Mouse (Mus musculus): ENCODE results near the gene 1700001J03Rik. TPM values are rescaled to one million over a fixed set of nuclear protein-coding genes. Genes with fewer than 3 reads are reported as not detected.

1700001J03Rik gene
- total and polyA plus RNA-seq, 3 experiments = 0.18 TPM; not detected in 2

GRCm38 (mm10) chr5:146231655-146231996 lies 46.5 kb upstream of the 1700001J03Rik start:
- peak; percentile 79 for DNase-seq (ENCODE audit: low read depth, low spot score)
- H3K27ac ChIP-seq (ENCODE audit: control insufficient read depth, low read depth, low read length) = peak overlapping the region; percentile 96; the same call in 1 of the 2 replicates
- H3K27me3 ChIP-seq (ENCODE audit: control insufficient read depth in 1 of 2, insufficient read depth in 2 of 2, low read length in 2 of 2) = no peaks in the 10 kb centered on the region
- peak overlapping the region; percentile 64 to 85 for H3K4me3 ChIP-seq (ENCODE audit: control insufficient read depth in 1 of 2, insufficient read depth in 1 of 2, low read depth in 2 of 2, low read length in 2 of 2)
- H3K9ac ChIP-seq (ENCODE audit: control insufficient read depth, low read depth, low read length, poor library complexity, severe bottlenecking) = peak overlapping the region; percentile 85
- no peaks in the 10 kb centered on the region for H3K9me3 ChIP-seq (replicated peaks; ENCODE audit: insufficient read depth, low read length)
- H3K79me2 ChIP-seq (ENCODE audit: control insufficient read depth, insufficient read depth, low read length, poor library complexity) = peaks cover 54% of the 10 kb centered on the region
- peaks cover 11 to 32% of the 10 kb centered on the region in 2 experiments for H3K36me3 ChIP-seq (ENCODE audit: control insufficient read depth in 1 of 2, insufficient read depth in 2 of 2, low read length in 2 of 2)
- TF ChIP-seq UBTF (IDR thresholded peaks at IDR 0.05; ENCODE audit: borderline replicate concordance, insufficient read depth, low read depth, low read length) = 0 out of 2 replicates have a peak, but pooled peaks have one; percentile 73
- TF ChIP-seq CHD2 (IDR thresholded peaks at IDR 0.05; ENCODE audit: low read length) = no peak
- TF ChIP-seq BHLHE40 (IDR thresholded peaks at IDR 0.05; ENCODE audit: borderline replicate concordance, low read depth, low read length) = no peak
- TF ChIP-seq ZC3H11A (IDR thresholded peaks at IDR 0.05; ENCODE audit: low read depth, low read length) = no peak
- peaks cover 14 to 20% of the 10 kb centered on the region in 2 experiments for H3K4me1 ChIP-seq (ENCODE audit: control insufficient read depth in 1 of 2, insufficient read depth in 2 of 2, low read length in 2 of 2)

- Histone ChIP-seq H3K79me2 (ENCODE audit: control insufficient read depth, insufficient read depth, low read length, poor library complexity) (peaks cover 49% of the 10 kb centered on the region), H3K27me3 (ENCODE audit: control insufficient read depth in 1 of 2, insufficient read depth in 2 of 2, low read length in 2 of 2) (no peaks in the 10 kb centered on the region), H3K4me1 (ENCODE audit: control insufficient read depth in 1 of 2, insufficient read depth in 2 of 2, low read length in 2 of 2) (peaks cover 14 to 20% of the 10 kb centered on the region in 2 experiments), H3K36me3 (ENCODE audit: control insufficient read depth in 1 of 2, insufficient read depth in 2 of 2, low read length in 2 of 2) (peaks cover 9 to 27% of the 10 kb centered on the region in 2 experiments), H3K9me3 (replicated peaks; ENCODE audit: insufficient read depth, low read length) (no peaks in the 10 kb centered on the region), H3K27ac (ENCODE audit: control insufficient read depth, low read depth, low read length) (peak within 1 kb of the TSS; percentile 96), H3K9ac (ENCODE audit: control insufficient read depth, low read depth, low read length, poor library complexity, severe bottlenecking) (peak within 1 kb of the TSS; percentile 85), H3K4me3 (ENCODE audit: control insufficient read depth in 1 of 2, insufficient read depth in 1 of 2, low read depth in 2 of 2, low read length in 2 of 2) (peak within 1 kb of the TSS; percentile 64 to 85)
- peak; percentile 99 for DNase-seq (ENCODE audit: low read depth, low spot score)
- TF ChIP-seq CHD2 (IDR thresholded peaks at IDR 0.05; ENCODE audit: low read length) (peak; percentile 11; the same call in 1 of the 2 replicates), MAFK (IDR thresholded peaks at IDR 0.05; ENCODE audit: borderline replicate concordance, low read depth, low read length) (no peak), CHD1 (IDR thresholded peaks at IDR 0.05; ENCODE audit: low read depth, low read length) (no peak), USF1 (IDR thresholded peaks at IDR 0.05; ENCODE audit: low read depth, low read length) (peak; percentile 76), MEF2A (IDR thresholded peaks at IDR 0.05; ENCODE audit: extremely low read depth, insufficient replicate concordance, low read depth, low read length, poor library complexity, severe bottlenecking) (no peak), ZC3H11A (IDR thresholded peaks at IDR 0.05; ENCODE audit: low read depth, low read length) (no peak), KAT2A (conservative IDR thresholded peaks at IDR 0.05; ENCODE audit: low read depth, low read length) (peak; percentile 87), NRF1 (IDR thresholded peaks at IDR 0.05; ENCODE audit: insufficient read depth, low read depth, low read length, poor library complexity, severe bottlenecking) (peak; percentile 32; the same call in 1 of the 2 replicates), JUND (IDR thresholded peaks at IDR 0.05; ENCODE audit: low read depth, low read length) (no peak), TBP (IDR thresholded peaks at IDR 0.05; ENCODE audit: low read depth, low read length) (peak; percentile 78), MXI1 (IDR thresholded peaks at IDR 0.05; ENCODE audit: low read depth, low read length) (peak; percentile 96), POLR2AphosphoS5 (IDR thresholded peaks at IDR 0.05; ENCODE audit: borderline replicate concordance, low read depth, low read length) (0 out of 2 replicates have a peak, but pooled peaks have one; percentile 17), UBTF (IDR thresholded peaks at IDR 0.05; ENCODE audit: borderline replicate concordance, insufficient read depth, low read depth, low read length) (0 out of 2 replicates have a peak, but pooled peaks have one; percentile 18), TCF12 (IDR thresholded peaks at IDR 0.05; ENCODE audit: low read depth, low read length) (peak; percentile 70), E2F4 (IDR thresholded peaks at IDR 0.05; ENCODE audit: borderline replicate concordance, low read depth, low read length) (no peak), GATA1 (IDR thresholded peaks at IDR 0.05; ENCODE audit: low read depth, low read length) (no peak), POLR2A (IDR thresholded peaks at IDR 0.05; ENCODE audit: control insufficient read depth in 1 of 2, insufficient read depth in 1 of 2, low read depth in 1 of 2, low read length in 2 of 2, poor library complexity in 1 of 2) (peak; percentile 95 to 96), MAZ (IDR thresholded peaks at IDR 0.05; ENCODE audit: low read depth, low read length) (peak; percentile 85), RCOR1 (IDR thresholded peaks at IDR 0.05; ENCODE audit: low read depth, low read length) (no peak), MYC (IDR thresholded peaks at IDR 0.05; ENCODE audit: low read depth, low read length) (peak; percentile 98), ZNF384 (IDR thresholded peaks at IDR 0.05; ENCODE audit: low read depth, low read length) (no peak), MYB (IDR thresholded peaks at IDR 0.05; ENCODE audit: low read depth, low read length) (no peak), SMC3 (IDR thresholded peaks at IDR 0.05; ENCODE audit: low read depth, low read length) (no peak), EP300 (IDR thresholded peaks at IDR 0.05; ENCODE audit: low read depth in 1 of 2, low read length in 2 of 2) (peak in 1 of 2 experiments; percentile 26; a peak in 1 of 4 replicates), SIN3A (IDR thresholded peaks at IDR 0.05; ENCODE audit: low read length) (peak; percentile 89), ELF1 (IDR thresholded peaks at IDR 0.05; ENCODE audit: low read depth, low read length) (peak; percentile 44; the same call in 1 of the 2 replicates), ZMIZ1 (IDR thresholded peaks at IDR 0.05; ENCODE audit: low read depth, low read length) (peak; percentile 86; the same call in 1 of the 2 replicates)
Observed at GRCm38 (mm10) chr5:146230864-146231654, 46.0 kb upstream of the 1700001J03Rik start, which contains the start of gene Cdk8. TSS of gene Cdk8 (plus strand) at chr5:146231230.
